Mouse (Mus musculus) layer of hippocampus, postnatal 10 days (tissue): Measurements from ENCODE around the gene Rarres1. TPM values are rescaled to one million over a fixed set of nuclear protein-coding genes. Genes with fewer than 3 reads are reported as not detected.
A peak's percentile ranks its signal among the peaks of the same experiment; 100 is the strongest.

Experiments
- DNase-seq, 2 experiments: peaks; one replicate each; pipeline ENCODE4 v3.0.0; 2021; ENCODE audit warnings: low spot score in 2 of 2
- total RNA-seq, 2 experiments: library from RNA; stranded (reverse); gene quantifications; 2 replicates each; pipeline ENCODE4 v1.2.3; 2021

Rarres1 gene
- total RNA-seq, 2 experiments from 2014 or later: 2.2 to 3.3 TPM

- peak in 1 of 2 experiments; percentile 34 for DNase-seq
Observed at GRCm38 (mm10) chr3:67493132-67493531, 22.2 kb downstream of the Rarres1 start.

GRCm38 (mm10) chr3:67492086-67492869 lies 23.0 kb downstream of the Rarres1 start:
- DNase-seq: peak; percentile 19 to 29

GRCm38 (mm10) chr3:67490156-67490555 lies 25.2 kb downstream of the Rarres1 start:
- no peak for DNase-seq

- no peak for DNase-seq
Observed at GRCm38 (mm10) chr3:67485233-67485632, 30.1 kb downstream of the Rarres1 start.

- DNase-seq: no peak
Observed at GRCm38 (mm10) chr3:67482400-67482799, 32.9 kb downstream of the Rarres1 start.

- DNase-seq: no peak
Observed at GRCm38 (mm10) chr3:67479806-67480205, 35.5 kb downstream of the Rarres1 start.

GRCm38 (mm10) chr3:67473438-67473837 lies 41.9 kb downstream of the Rarres1 start:
- no peak for DNase-seq

- DNase-seq: no peak
Observed at GRCm38 (mm10) chr3:67471408-67472127, 43.8 kb downstream of the Rarres1 start.

GRCm38 (mm10) chr3:67467281-67467680 lies 48.0 kb downstream of the Rarres1 start:
- no peak for DNase-seq

GRCm38 (mm10) chr3:67466576-67466975 lies 48.7 kb downstream of the Rarres1 start:
- DNase-seq: no peak

- peak; percentile 54 to 67 for DNase-seq
Observed at GRCm38 (mm10) chr3:67463450-67464372, 51.6 kb downstream of the Rarres1 start, which contains the start of gene Lxn. Gene Lxn (minus strand): TSS chr3:67463926.

GRCm38 (mm10) chr3:67463001-67463400 lies 52.3 kb downstream of the Rarres1 start:
- DNase-seq: no peak

- DNase-seq: no peak
Observed at GRCm38 (mm10) chr3:67462578-67462977, 52.7 kb downstream of the Rarres1 start.

GRCm38 (mm10) chr3:67462015-67462414 lies 53.3 kb downstream of the Rarres1 start:
- DNase-seq: no peak

GRCm38 (mm10) chr3:67459881-67460280 lies 55.4 kb downstream of the Rarres1 start:
- no peak for DNase-seq

GRCm38 (mm10) chr3:67450601-67451210 lies 64.6 kb downstream of the Rarres1 start:
- no peak for DNase-seq

- DNase-seq: no peak
Observed at GRCm38 (mm10) chr3:67449660-67450059, 65.7 kb downstream of the Rarres1 start.

GRCm38 (mm10) chr3:67447143-67447542 lies 68.2 kb downstream of the Rarres1 start:
- DNase-seq: no peak

- DNase-seq: no peak
Observed at GRCm38 (mm10) chr3:67434011-67434410, 81.3 kb downstream of the Rarres1 start.

GRCm38 (mm10) chr3:67429999-67430380 lies 85.3 kb downstream of the Rarres1 start, which contains the start of gene Gfm1:
Gene Gfm1 (plus strand): TSS chr3:67430096.
- DNase-seq: peak; percentile 90 to 92
